Mouse (Mus musculus): Measurements from ENCODE around the gene Ttbk1.

Gene Ttbk1

GRCm38 (mm10) chr17:46408478-46408877, 79.0 kb downstream of the Ttbk1 start:
- DNase-seq, result peak in 1 of 2 experiments; percentile 18

GRCm38 (mm10) chr17:46394631-46395030, 92.8 kb downstream of the Ttbk1 start:
- DNase-seq, result no peak

- peak; percentile 19 to 45 for DNase-seq
These were observed 94.5 kb downstream of the Ttbk1 start for GRCm38 (mm10) chr17:46393012-46393411.

Data from cerebellum, postnatal 25 days (tissue).